Mouse (Mus musculus) brown adipose tissue, adult 24 weeks (tissue): ENCODE data around the gene Vav1. TPM values are rescaled to one million over a fixed set of nuclear protein-coding genes. Genes with fewer than 3 reads are reported as not detected.

Experiments used
- H3K27ac ChIP-seq: fragments of 200-500 bp; replicated peaks from 2 replicates; pipeline ENCODE4 v1.5.1; 2012; ENCODE audit warnings: low read depth, mild to moderate bottlenecking, low read length
- H3K4me1 ChIP-seq: fragments of 200-500 bp; 2 replicates; pipeline ENCODE4 v1.6.1; 2012; ENCODE audit warnings: low read length, mixed read lengths; ENCODE audit not compliant: control insufficient read depth, insufficient read depth, insufficient read length
- H3K4me3 ChIP-seq: fragments of 200-500 bp; 2 replicates; pipeline ENCODE4 v1.5.1; 2012; ENCODE audit warnings: low read depth, mild to moderate bottlenecking, low read length, moderate library complexity; ENCODE audit not compliant: insufficient read depth
- polyA plus RNA-seq: library from polyadenylated mRNA; stranded (reverse); fragments of >200 nt; gene quantifications from 2 replicates; pipeline ENCODE4 v1.2.4, GENCODE M21; 2012; ENCODE audit not compliant: missing spikeins, insufficient read depth, insufficient read length

Vav1 gene
- polyA plus RNA-seq, 1 experiment, result 1.5 TPM

DNA sequence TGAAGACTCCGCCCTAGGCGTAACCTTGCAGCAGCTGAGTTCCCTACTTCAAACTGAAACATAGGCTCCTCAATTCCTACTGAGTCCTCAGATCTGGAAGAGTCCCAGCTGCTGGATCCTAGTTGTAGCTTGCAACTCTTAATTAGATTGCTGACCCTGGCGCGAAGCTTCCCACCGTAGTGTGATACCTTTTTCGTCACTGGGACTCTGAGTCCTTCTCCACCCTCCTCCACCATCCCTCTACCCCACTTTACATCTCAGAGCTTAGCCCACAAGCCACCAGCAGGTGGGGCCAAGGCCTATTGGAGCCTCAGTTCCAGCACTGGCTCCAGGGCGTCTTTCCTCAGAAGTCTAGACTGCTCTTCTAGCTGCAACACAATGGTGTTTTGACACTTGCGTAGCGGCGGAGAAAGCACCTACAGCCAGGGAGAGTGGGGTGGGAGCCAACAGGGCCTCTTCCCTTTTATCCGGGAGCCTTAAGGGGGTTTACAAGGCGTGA is 30.6 kb upstream of the Vav1 start, which contains the start of gene Gpr108:
Gene Gpr108 (minus strand): TSS at position 246 of the 499 bp plus-strand sequence.
- Histone ChIP-seq H3K4me1 (0 out of 2 replicates have a peak, but pooled peaks cover 3% of the 10 kb centered on the region), H3K4me3 (peak within 1 kb of the TSS; percentile 97), H3K27ac (peak within 1 kb of the TSS; percentile 65)

DNA sequence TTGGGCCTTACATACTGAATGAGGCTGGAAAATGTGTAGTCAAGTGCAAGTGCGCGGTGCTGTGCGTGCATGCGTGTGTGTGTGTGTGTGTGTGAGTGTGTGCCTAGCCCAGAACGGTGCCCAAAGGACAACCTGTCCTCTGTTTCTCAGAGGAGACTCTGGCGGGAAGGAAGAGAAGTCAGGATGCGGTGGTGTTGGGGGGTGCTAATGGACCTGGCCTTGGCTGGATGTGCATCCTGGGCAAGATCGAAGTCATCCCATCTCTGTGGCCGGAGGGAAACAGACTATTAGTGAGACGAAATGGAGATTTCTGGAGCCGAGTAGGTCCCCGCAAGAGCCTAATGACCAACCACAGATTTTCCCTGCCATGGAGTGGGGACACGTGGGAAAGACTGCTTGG is 30.1 kb upstream of the Vav1 start:
- 0 out of 2 replicates have a peak, but pooled peaks cover 3% of the 10 kb centered on the region for H3K4me1 ChIP-seq
- H3K27ac ChIP-seq, result peak overlapping the region; percentile 65
- peak overlapping the region; percentile 97 for H3K4me3 ChIP-seq

DNA sequence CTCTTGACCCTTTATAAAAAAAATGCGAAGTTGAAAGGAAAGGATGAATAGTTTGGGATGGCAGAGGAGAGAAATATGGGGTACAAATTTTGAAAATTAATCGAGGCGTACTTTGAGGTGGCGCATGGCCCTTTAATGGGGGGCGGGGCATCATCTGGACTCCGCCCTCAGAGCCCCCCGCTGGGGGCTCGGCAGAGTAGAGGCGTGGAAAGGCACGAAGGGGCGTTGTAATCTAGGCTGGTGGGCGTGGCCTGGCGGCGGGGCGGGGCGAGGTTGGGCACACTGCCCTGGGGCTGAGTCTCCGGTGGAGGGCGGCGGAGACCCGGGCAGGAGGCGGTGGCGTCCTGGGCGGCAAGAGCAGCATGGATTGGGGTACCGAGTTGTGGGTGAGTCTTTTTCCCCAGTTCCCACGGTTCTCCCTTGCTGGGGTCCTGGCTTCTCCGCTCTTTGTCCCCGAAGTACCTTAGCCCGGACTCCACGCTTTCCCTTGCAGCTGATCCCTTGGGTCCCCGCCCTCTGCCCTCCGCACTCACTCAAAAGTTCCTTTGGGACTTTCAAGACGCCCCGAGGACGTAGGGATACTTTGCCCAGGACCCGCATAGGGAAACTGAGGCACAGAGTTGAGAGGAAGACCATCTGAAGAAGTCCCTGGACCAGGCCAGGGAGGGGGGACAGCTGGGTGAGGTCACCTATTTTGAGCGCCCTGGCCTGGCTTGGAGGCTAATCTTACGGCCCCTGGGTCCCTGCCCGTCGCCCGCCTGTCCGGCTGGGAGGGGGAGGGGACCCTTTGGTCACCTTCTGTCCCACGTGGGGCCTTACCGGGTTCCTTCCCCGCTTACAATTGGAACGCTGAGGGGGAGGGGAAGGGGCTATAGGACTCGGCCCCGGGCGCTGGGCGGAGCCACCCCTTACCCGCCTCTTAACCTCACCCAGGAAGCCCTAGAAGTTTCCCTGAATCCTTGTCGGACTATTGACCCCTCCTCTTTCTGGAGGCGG is 29.4 kb upstream of the Vav1 start, which contains the start of gene Trip10:
Gene Trip10 (plus strand): TSS at position 270 of the 996 bp plus-strand sequence.
- 0 out of 2 replicates have a peak, but pooled peaks cover 3% of the 10 kb centered on the region for H3K4me1 ChIP-seq
- peak within 1 kb of the TSS; percentile 97 for H3K4me3 ChIP-seq
- H3K27ac ChIP-seq, result peak within 1 kb of the TSS; percentile 89

- H3K4me1 ChIP-seq, result peaks cover 3% of the 10 kb centered on the region; the same call in 1 of the 2 replicates
- H3K4me3 ChIP-seq, result peak overlapping the region; percentile 97
- peak overlapping the region; percentile 89 for H3K27ac ChIP-seq
Observed at GRCm38 (mm10) chr17:57250461-57251160, 28.3 kb upstream of the Vav1 start.

DNA sequence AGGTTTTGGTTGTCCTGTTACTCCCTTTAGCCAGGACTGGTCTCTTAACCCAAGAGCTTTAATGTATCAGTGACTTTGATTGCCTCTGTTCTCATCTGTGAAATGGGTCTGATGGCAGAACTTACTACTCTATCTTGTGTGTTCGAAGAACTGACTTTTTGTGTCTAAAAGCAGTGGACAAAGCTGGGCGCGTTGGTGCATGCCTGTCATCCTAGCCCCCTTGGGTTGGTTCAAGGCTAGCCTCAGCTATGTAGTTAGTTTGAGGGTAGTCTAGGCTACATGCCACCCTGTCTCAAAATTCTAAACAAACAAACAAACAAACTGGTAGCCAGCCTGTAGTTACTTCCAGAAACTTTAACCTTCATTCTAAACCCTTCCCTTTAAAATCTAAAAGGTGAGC is 27.5 kb upstream of the Vav1 start:
- H3K4me1 ChIP-seq, result peaks cover 3% of the 10 kb centered on the region; the same call in 1 of the 2 replicates
- H3K27ac ChIP-seq, result no peak overlapping the region
- H3K4me3 ChIP-seq, result no peak overlapping the region

- Histone ChIP-seq H3K27ac (no peak overlapping the region), H3K4me3 (no peak overlapping the region), H3K4me1 (peaks cover 3% of the 10 kb centered on the region; the same call in 1 of the 2 replicates)
Observed at GRCm38 (mm10) chr17:57253306-57253705, 25.6 kb upstream of the Vav1 start.

DNA sequence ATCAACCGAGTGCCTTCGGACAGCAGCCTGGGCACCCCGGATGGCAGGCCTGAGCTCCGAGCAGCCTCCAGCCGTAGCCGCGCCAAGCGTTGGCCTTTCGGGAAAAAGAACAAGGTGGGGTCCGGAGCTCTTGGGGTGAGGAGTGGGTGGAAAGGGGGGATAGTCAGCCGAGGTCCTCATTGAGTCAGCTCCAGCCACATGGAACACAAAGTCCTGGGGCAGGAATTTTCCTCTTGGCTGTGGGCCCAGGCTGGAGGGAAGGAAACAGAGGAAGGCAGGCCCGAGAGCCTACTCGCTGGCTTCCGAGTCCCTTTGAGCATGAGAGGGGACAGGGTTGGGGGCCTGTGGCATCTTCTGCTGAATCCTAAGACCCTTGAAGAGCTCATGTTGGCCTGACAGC is 23.5 kb upstream of the Vav1 start:
- Histone ChIP-seq H3K4me1 (no peaks in the 10 kb centered on the region; the same call in 1 of the 2 replicates), H3K4me3 (no peak overlapping the region), H3K27ac (no peak overlapping the region)

GRCm38 (mm10) chr17:57256921-57257485 is 21.9 kb upstream of the Vav1 start:
- no peak overlapping the region for H3K27ac ChIP-seq
- no peak overlapping the region for H3K4me3 ChIP-seq
- no peaks in the 10 kb centered on the region; the same call in 1 of the 2 replicates for H3K4me1 ChIP-seq

DNA sequence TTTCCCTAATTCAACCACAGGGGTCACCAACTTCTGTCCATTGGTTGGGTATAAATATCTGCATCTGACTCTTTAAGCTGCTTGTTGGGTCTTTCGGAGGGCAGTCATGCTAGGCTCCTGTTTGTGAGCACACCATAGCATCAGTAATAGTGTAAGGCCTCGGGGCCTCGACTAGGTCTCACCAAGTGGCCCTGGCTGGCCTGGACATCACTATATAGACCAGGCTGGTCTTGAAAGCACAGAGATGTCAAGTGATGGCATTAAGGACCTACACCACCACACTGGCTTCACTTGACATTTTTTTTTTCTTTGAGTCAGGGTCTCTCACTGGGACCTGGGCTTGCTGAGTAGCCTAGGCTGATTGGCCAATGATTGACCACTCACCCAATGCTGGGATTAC is 20.7 kb upstream of the Vav1 start:
- H3K4me3 ChIP-seq, result no peak overlapping the region
- no peak overlapping the region for H3K27ac ChIP-seq
- no peaks in the 10 kb centered on the region; the same call in 1 of the 2 replicates for H3K4me1 ChIP-seq

DNA sequence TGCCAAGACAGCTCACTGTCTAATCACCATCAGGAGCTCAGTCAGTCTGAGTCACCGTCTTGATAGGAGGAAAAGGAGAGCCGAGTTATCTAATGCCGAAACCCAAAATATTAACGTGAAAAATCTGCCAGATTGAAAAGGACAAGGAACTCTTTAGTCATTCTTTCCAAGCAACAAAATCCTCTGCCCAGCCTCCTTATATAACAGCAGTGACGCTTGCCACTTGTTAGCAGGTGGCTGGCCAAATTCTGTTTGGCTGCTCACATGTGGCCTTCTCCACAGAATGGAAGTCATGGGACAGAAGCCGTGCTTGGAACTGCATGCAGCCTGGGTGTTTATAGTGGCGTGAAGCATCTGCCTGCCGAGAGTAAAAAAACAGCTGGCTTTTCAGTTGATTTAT is 19.2 kb upstream of the Vav1 start:
- no peak overlapping the region for H3K4me3 ChIP-seq
- 0 out of 2 replicates have a peak overlapping the region, but pooled peaks have one; percentile 16 for H3K27ac ChIP-seq
- peaks cover 3% of the 10 kb centered on the region; the same call in 1 of the 2 replicates for H3K4me1 ChIP-seq

DNA sequence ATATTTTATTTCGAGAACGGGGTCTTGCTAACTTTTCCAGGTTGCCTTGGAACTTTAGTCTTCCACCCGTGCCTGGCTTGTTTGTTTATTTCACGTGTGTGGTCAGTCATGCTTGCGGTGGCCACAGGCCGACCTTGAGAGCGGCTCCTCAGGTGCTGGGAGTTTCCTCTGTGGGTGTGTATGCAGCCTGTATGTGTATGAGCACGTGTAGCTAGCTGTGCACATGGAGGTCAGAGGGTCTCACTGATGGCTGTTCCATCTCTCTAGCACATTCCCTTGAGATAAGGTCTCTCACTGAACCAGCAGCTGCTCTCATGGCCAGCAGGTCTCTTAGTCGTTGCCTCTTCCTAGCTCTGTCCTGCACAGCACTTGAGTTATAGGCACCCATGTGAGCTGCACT is 18.5 kb upstream of the Vav1 start:
- H3K4me1 ChIP-seq, result peaks cover 4% of the 10 kb centered on the region; the same call in 1 of the 2 replicates
- no peak overlapping the region for H3K4me3 ChIP-seq
- no peak overlapping the region for H3K27ac ChIP-seq

GRCm38 (mm10) chr17:57261286-57261685 is 17.6 kb upstream of the Vav1 start:
- H3K27ac ChIP-seq, result no peak overlapping the region
- H3K4me3 ChIP-seq, result no peak overlapping the region
- peaks cover 6% of the 10 kb centered on the region; the same call in 1 of the 2 replicates for H3K4me1 ChIP-seq

DNA sequence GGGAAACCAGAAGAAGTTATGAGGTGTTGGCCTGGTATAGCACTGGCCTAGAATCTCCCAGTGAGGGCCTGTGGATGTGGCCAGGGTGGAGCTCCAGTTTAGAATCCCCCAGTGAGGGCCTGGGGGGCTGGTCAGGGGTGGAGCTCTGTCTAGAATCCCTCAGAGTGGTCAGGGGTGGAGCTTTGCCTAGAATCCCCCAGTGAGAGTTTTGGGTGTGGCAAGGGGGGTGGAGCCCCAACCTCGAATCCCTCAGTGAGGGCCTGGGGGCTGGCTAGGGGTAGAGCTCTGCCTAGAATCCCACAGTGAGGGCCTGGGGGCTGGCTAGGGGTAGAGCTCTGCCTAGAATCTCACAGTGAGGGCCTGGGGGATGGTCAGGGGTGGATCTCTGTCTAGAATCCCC is 17.1 kb upstream of the Vav1 start:
- no peak overlapping the region for H3K27ac ChIP-seq
- H3K4me3 ChIP-seq, result no peak overlapping the region
- H3K4me1 ChIP-seq, result peaks cover 6% of the 10 kb centered on the region; the same call in 1 of the 2 replicates

GRCm38 (mm10) chr17:57262901-57263550 is 15.9 kb upstream of the Vav1 start:
- peaks cover 12% of the 10 kb centered on the region for H3K4me1 ChIP-seq
- H3K4me3 ChIP-seq, result no peak overlapping the region
- H3K27ac ChIP-seq, result no peak overlapping the region
